Mouse (Mus musculus) liver, postnatal 0 days (tissue): ENCODE measurements around the gene Nif3l1. TPM values are rescaled to one million over a fixed set of nuclear protein-coding genes. Genes with fewer than 3 reads are reported as not detected.

ENCODE experiments used
- ATAC-seq: fragments of 200-750 bp; cut with Nextera tagmentation; 2 replicates; pipeline ENCODE4 v1.8.0; 2017; ENCODE audit warnings: mild to moderate bottlenecking, moderate library complexity
- DNase-seq: peaks from one replicate; pipeline ENCODE4 v3.0.0-alpha.2; 2016
- H3K27ac ChIP-seq: fragments of 300-500 bp; sonication (generic); 2 replicates; pipeline ENCODE4 v1.5.1; 2014; ENCODE audit warnings: antibody characterized with exemption, moderate library complexity, mild to moderate bottlenecking, low read depth
- H3K27me3 ChIP-seq: fragments of 300-500 bp; sonication (generic); 2 replicates; pipeline ENCODE4 v1.6.1; 2014; ENCODE audit warnings: low read length, control low read depth, mixed read lengths; ENCODE audit not compliant: insufficient read depth
- H3K36me3 ChIP-seq: fragments of 300-500 bp; sonication (generic); replicated peaks from 2 replicates; pipeline ENCODE4 v1.6.1; 2014; ENCODE audit warnings: mild to moderate bottlenecking, control low read depth, low read length, moderate library complexity, mixed read lengths; ENCODE audit not compliant: insufficient read depth
- H3K4me1 ChIP-seq: fragments of 300-500 bp; sonication (generic); 2 replicates; pipeline ENCODE4 v1.6.1; 2014; ENCODE audit warnings: antibody characterized with exemption, mild to moderate bottlenecking, control low read depth; ENCODE audit not compliant: insufficient read depth
- H3K4me2 ChIP-seq: fragments of 300-500 bp; sonication (generic); 2 replicates; pipeline ENCODE4 v1.6.1; 2014; ENCODE audit warnings: low read depth, mild to moderate bottlenecking, low read length, moderate library complexity, mixed read lengths
- H3K4me3 ChIP-seq: fragments of 300-500 bp; sonication (generic); 2 replicates; pipeline ENCODE4 v1.5.1; 2014; ENCODE audit warnings: low read depth, low read length
- H3K9ac ChIP-seq: fragments of 300-500 bp; sonication (generic); replicated peaks from 2 replicates; pipeline ENCODE4 v1.6.1; 2014; ENCODE audit warnings: mild to moderate bottlenecking, moderate library complexity
- H3K9me3 ChIP-seq: fragments of 300-500 bp; sonication (generic); 2 replicates; pipeline ENCODE4 v1.6.1; 2016; ENCODE audit warnings: mild to moderate bottlenecking, control low read depth, low read length, mixed read lengths
- CTCF ChIP-seq: sonication (generic); IDR thresholded peaks from 2 replicates; pipeline ENCODE4 v1.5.1; 2016; ENCODE audit warnings: antibody characterized with exemption, low read depth
- EP300 ChIP-seq: IDR thresholded peaks from 2 replicates; pipeline ENCODE4 v1.6.1; 2016; ENCODE audit warnings: antibody characterized with exemption, low read depth, mild to moderate bottlenecking
- WGBS: fragments of 180-500 bp; shearing (Covaris S2); extraction: QIAGEN DNeasy Blood & Tissue Kit; methylation state at CpG from one replicate; pipeline ENCODE4 v1.1.7; 2014; ENCODE audit not compliant: insufficient replicate concordance; 5-methylcytosine and 5-hydroxymethylcytosine counted together
- polyA plus RNA-seq: library from polyadenylated mRNA; unstranded; fragments of >200 nt; fragmentation: Nextera tagmentation; extraction: Ambion mirVana; gene quantifications from 2 replicates; pipeline ENCODE4 v1.2.1, GENCODE M21; 2015

The Nif3l1 gene
- polyA plus RNA-seq, 1 experiment from 2014 or later: 9.6 TPM

DNA sequence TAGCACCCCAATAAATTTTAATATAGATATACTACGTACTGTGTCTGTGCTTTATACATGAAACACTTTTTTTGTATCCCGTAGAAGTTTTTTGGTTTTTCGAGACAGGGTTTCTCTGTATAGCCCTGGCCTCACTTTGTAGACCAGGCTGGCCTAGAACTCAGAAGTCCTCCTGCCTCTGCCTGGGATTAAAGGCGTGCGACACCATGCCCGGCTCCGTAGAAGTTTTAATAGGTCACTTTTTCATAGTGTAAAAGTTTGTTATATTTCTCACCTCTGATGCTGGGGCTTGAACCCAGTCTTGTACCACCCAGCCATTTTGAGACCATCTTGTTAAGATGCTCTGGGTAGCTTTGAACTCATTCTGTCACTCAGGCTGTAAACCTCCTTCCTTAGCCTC is 37.6 kb upstream of the Nif3l1 start:
- TF ChIP-seq EP300 (no peak), CTCF (no peak)
- WGBS: 96% methylated on average over 7 of the region's 7 CpGs

DNA sequence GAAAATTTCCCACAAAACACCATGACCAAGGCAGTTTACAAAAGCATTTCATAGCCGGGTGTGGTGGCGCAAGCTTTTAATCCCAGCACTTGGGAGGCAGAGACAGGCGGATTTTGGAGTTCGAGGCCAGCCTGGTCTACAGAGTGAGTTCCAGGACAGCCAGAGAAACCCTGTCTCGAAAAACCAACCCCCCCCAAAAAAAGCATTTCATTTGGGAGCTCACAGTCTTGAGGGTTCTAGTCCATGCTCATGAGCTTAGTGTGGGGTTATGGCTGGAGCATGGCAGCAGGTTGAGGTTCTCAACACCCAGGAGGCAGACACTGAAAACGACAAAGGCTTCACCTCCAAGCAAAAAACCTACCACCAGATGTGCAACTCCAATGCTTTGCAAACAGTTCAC is 36.8 kb upstream of the Nif3l1 start:
- no peaks in the 10 kb centered on the region for H3K27me3 ChIP-seq
- no peak overlapping the region for H3K9ac ChIP-seq
- H3K36me3 ChIP-seq: peaks cover 57% of the 10 kb centered on the region
- no peak overlapping the region for H3K4me3 ChIP-seq
- no peaks in the 10 kb centered on the region for H3K9me3 ChIP-seq
- DNase-seq (no peak), ATAC-seq (no peak)
- WGBS: 84% methylated on average over 6 of the region's 6 CpGs
- no peaks in the 10 kb centered on the region for H3K4me1 ChIP-seq
- no peak for TF ChIP-seq CTCF
- no peak for TF ChIP-seq EP300
- no peak overlapping the region for H3K27ac ChIP-seq
- H3K4me2 ChIP-seq: no peak overlapping the region

More for the DNA sequence above, 37.6 kb upstream of the Nif3l1 start:
- no peak overlapping the region for H3K4me3 ChIP-seq
- H3K36me3 ChIP-seq: peaks cover 57% of the 10 kb centered on the region
- no peaks in the 10 kb centered on the region for H3K27me3 ChIP-seq
- no peaks in the 10 kb centered on the region for H3K9me3 ChIP-seq
- H3K4me1 ChIP-seq: no peaks in the 10 kb centered on the region
- no peak for ATAC-seq
- H3K4me2 ChIP-seq: no peak overlapping the region
- H3K27ac ChIP-seq: no peak overlapping the region
- peak; percentile 10 for DNase-seq
- no peak overlapping the region for H3K9ac ChIP-seq

DNA sequence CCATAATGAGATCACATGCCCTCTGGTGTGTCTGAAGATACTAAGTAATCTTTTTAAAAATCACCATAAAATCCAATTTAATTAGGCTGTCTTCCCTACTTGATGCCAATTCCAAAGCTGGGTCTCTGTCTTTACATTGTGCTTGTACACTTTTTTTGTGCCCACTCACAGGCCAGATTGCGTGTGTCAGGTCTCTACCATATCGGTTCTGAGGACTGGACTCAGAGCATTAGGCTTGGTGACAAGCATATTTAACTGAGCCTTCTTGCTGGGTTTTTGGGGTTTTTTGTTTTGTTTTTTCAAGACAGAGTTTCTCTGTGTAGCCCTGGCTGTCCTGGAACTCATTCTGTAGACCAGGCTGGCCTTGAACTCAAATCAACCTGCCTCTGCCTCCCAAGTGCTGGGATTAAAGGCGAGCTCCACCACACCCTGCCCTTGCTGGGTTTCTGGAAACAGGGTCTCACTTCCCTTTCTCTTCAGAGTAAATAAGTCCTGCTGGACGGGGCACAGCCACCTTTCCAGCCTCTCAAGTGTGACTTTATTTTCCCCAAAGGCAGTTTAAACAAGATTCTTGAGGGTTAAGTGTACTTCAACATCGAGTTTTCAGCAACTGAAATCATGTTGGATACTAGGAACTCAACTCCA is 35.3 kb upstream of the Nif3l1 start:
- ATAC-seq: peak; percentile 29
- Histone ChIP-seq H3K4me3 (no peak overlapping the region), H3K27me3 (no peaks in the 10 kb centered on the region), H3K27ac (no peak overlapping the region), H3K36me3 (peaks cover 57% of the 10 kb centered on the region), H3K9ac (no peak overlapping the region), H3K4me1 (no peaks in the 10 kb centered on the region), H3K9me3 (no peaks in the 10 kb centered on the region), H3K4me2 (no peak overlapping the region)
- no peak for TF ChIP-seq EP300
- TF ChIP-seq CTCF: no peak
- WGBS: 74% methylated on average over 5 of the region's 5 CpGs
- DNase-seq: no peak

DNA sequence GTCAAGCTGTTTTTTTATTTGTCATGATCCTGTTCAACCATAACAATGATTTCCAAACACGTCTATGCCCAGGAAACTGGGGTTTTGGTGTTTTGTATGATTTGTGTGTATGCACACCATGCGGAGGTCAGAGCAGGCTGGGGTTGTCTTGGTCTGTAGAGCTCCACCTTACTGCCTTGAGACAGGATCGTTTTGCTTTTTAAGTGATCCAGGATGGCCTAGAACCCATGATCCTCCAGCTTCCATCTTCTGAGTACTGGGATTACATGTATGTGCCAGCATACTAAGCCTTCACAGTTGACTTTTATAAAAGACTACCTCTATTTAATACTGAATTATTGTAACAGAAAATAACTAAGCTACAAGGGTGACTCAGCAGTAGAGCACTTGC is 34.8 kb upstream of the Nif3l1 start:
- Histone ChIP-seq H3K4me1 (no peaks in the 10 kb centered on the region), H3K4me3 (no peak overlapping the region), H3K9me3 (no peaks in the 10 kb centered on the region), H3K27ac (no peak overlapping the region), H3K4me2 (no peak overlapping the region), H3K9ac (no peak overlapping the region), H3K27me3 (no peaks in the 10 kb centered on the region), H3K36me3 (peaks cover 61% of the 10 kb centered on the region)
- no peak for TF ChIP-seq EP300
- no peak for TF ChIP-seq CTCF
- 71% methylated on average over 3 of the region's 3 CpGs for WGBS
- DNase-seq (no peak), ATAC-seq (no peak)

DNA sequence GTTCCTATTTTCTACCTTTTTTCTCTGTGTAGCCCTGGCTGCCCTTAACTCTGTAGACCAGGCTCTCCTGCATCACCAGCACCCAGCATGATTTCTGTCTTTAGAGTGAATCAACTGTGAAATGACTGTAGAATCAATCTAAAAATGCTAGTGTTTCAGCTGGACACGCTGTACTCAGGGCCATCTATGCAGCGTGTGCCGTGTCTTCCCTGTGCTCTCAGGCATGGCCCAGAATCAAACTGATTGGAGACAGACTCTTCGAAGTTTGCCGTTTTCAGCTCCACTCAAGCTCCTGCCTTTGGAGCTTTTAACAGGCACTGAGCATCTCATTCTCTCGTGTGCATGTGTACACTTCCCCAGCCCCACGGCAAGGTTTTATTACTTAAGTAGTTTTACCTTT is 34.2 kb upstream of the Nif3l1 start:
- Histone ChIP-seq H3K9ac (no peak overlapping the region), H3K4me3 (no peak overlapping the region), H3K27ac (no peak overlapping the region), H3K4me2 (no peak overlapping the region), H3K9me3 (no peaks in the 10 kb centered on the region), H3K4me1 (no peaks in the 10 kb centered on the region), H3K27me3 (no peaks in the 10 kb centered on the region), H3K36me3 (peaks cover 66% of the 10 kb centered on the region)
- 88% methylated on average over 7 of the region's 7 CpGs for WGBS
- ATAC-seq (no peak), DNase-seq (no peak)
- TF ChIP-seq EP300 (no peak), CTCF (no peak)

DNA sequence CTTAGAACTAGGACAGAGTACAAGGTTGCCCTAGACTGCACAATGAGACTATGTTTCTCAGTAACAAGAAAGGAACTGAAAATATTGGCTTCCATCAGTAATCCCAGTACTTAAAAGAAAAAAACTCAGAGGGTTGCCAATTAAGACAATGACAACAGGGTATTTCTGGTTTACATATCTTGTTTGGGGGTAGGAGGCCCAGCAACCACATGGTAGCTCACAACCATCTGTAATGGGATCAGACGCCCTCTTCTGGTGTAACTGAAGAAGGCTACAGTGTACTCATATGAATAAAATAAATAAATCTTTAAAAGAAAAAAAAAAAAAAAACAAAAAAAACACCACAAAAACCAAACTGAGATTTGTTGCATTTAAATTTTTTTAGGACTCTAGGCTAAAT is 29.5 kb upstream of the Nif3l1 start:
- Histone ChIP-seq H3K4me1 (no peaks in the 10 kb centered on the region), H3K4me2 (no peak overlapping the region), H3K36me3 (peaks cover 92% of the 10 kb centered on the region), H3K27ac (no peak overlapping the region), H3K27me3 (no peaks in the 10 kb centered on the region), H3K9me3 (no peaks in the 10 kb centered on the region), H3K9ac (no peak overlapping the region), H3K4me3 (no peak overlapping the region)
- ATAC-seq (no peak), DNase-seq (no peak)
- TF ChIP-seq CTCF (peak; percentile 39), EP300 (no peak)
- 16% methylated on average over 1 of the region's 1 CpGs for WGBS

DNA sequence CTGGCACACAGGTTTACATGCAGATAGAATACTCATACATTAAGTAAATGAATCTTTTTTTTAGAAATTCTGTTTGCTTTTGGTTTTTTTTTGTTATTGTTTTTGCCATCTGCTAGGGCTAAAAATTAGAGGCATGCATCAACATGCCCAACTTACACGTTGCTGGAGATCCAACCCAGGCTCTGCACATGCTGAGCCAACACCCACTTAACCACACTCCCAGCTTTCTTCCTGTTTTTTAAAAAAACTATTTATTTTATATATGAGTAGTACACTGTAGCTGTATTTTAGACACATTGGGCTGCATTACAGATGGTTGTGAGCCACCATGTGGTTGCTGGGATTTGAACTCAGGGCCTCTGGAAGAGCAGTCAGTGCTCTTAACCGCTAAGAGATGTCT is 28.9 kb upstream of the Nif3l1 start:
- WGBS: 72% methylated on average over 2 of the region's 2 CpGs
- no peak for ATAC-seq

More for the DNA sequence above, 28.9 kb upstream of the Nif3l1 start:
- Histone ChIP-seq H3K4me2 (no peak overlapping the region), H3K27ac (no peak overlapping the region), H3K4me1 (no peaks in the 10 kb centered on the region), H3K9ac (no peak overlapping the region), H3K4me3 (no peak overlapping the region), H3K36me3 (peaks cover 88% of the 10 kb centered on the region), H3K9me3 (no peaks in the 10 kb centered on the region), H3K27me3 (no peaks in the 10 kb centered on the region)
- no peak for DNase-seq
- TF ChIP-seq CTCF: no peak
- no peak for TF ChIP-seq EP300
